ENCODE assay signal across 29 mouse cellular contexts in the genomic region with DNA sequence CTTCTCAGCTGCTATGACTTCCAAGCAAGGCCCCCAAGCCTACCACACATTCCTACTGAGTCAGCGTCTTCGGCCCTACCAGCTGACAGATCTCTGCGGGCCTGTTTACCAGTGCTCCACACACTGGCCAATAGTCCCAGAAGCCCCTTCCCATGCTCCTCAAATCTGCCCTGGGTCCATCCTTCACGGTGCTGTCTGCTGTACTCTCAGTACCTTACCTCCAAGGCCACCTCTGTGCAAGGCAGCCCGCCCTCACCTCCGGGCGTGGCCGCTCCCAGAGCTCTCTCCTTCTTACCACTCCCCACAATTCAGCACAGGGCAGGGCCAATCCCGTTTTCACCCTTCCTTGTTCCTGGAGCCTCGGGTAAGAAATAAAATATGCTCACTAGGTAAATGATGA. TPM values are rescaled to one million over a fixed set of nuclear protein-coding genes. Genes with fewer than 3 reads are reported as not detected.
A peak's percentile ranks its signal among the peaks of the same experiment; 100 is the strongest.
DNase-seq lines count a peak whose midpoint lies in the region; ATAC-seq and TF ChIP-seq lines count a peak whose summit lies in the region.
"Had no signal": no experiment of that assay in that cellular context is flagged by ENCODE, and none has a peak within 500 bp of the region (broad histone marks: within the 10 kb centered on the region; RNA-seq: fewer than 3 reads in every experiment).

No protein-coding gene starts in this region.

- no peak overlapping the region for H3K4me2 ChIP-seq in midbrain, embryonic 13.5 days (replicated peaks)
- no peak overlapping the region for H3K4me2 ChIP-seq in midbrain, embryonic 11.5 days
- no peak overlapping the region for H3K4me2 ChIP-seq in intestine, embryonic 15.5 days (replicated peaks)
- H3K4me2 ChIP-seq in stomach, postnatal 0 days (replicated peaks; ENCODE audit: low read depth), result no peak overlapping the region
- no peak overlapping the region for H3K4me2 ChIP-seq in hindbrain, embryonic 11.5 days (replicated peaks; ENCODE audit: low read depth, low read length)
- H3K4me2 ChIP-seq: forebrain, embryonic 15.5 days; heart, embryonic 13.5 days; liver, embryonic 15.5 days; lung, embryonic 14.5 days; neural tube, embryonic 12.5 days had no signal

- peak; percentile 78 for DNase-seq in heart, adult 11 months
- DNase-seq in heart, adult 2 months, result no peak
- no peak for DNase-seq in midbrain, embryonic 11.5 days (ENCODE audit: low spot score, missing footprints)
- peak; percentile 22 for DNase-seq in stomach, postnatal 0 days (ENCODE audit: low spot score)
- DNase-seq in cerebellum, adult 9-10 months, result no peak
- no peak for DNase-seq in hindbrain, embryonic 11.5 days (ENCODE audit: low spot score)
- DNase-seq: adrenal gland, postnatal 25 days; cerebellum, adult 18-20 months; cerebellum, postnatal 14 days; gastrocnemius, adult 2 months; gastrocnemius, postnatal 36 days; heart, postnatal 10 days; kidney, adult 9 months; kidney, postnatal 14 days; liver; lung, embryonic 14.5 days; right cerebral cortex, adult 18-20 months; spleen, adult 18-20 months; thymus, adult 2 months; thymus, postnatal 36 days had no signal

- no peak overlapping the region for H3K4me3 ChIP-seq in heart, adult 2 months
- no peak overlapping the region for H3K4me3 ChIP-seq in midbrain, embryonic 13.5 days (replicated peaks)
- no peak overlapping the region for H3K4me3 ChIP-seq in midbrain, embryonic 11.5 days (ENCODE audit: low read depth, low read length)
- H3K4me3 ChIP-seq in intestine, embryonic 15.5 days (replicated peaks), result no peak overlapping the region
- H3K4me3 ChIP-seq in stomach, postnatal 0 days (ENCODE audit: low read depth, low read length), result no peak overlapping the region
- H3K4me3 ChIP-seq in hindbrain, embryonic 11.5 days (ENCODE audit: low read depth, low read length), result no peak overlapping the region
- H3K4me3 ChIP-seq: forebrain, embryonic 15.5 days; gastrocnemius, adult 2 months; heart, embryonic 13.5 days; layer of hippocampus, adult 2 months; liver, embryonic 15.5 days; midbrain, embryonic 10.5 days; myocyte; neural tube, embryonic 12.5 days had no signal

- no peak overlapping the region for H3K9ac ChIP-seq in heart, adult 2 months (ENCODE audit: low read depth, low read length)
- H3K9ac ChIP-seq in midbrain, embryonic 13.5 days (replicated peaks), result no peak overlapping the region
- no peak overlapping the region for H3K9ac ChIP-seq in midbrain, embryonic 11.5 days (ENCODE audit: low read length)
- no peak overlapping the region for H3K9ac ChIP-seq in intestine, embryonic 15.5 days
- no peak overlapping the region for H3K9ac ChIP-seq in stomach, postnatal 0 days (ENCODE audit: low read length)
- no peak overlapping the region for H3K9ac ChIP-seq in hindbrain, embryonic 11.5 days (ENCODE audit: low read depth, low read length)
- H3K9ac ChIP-seq: forebrain, embryonic 15.5 days; heart, embryonic 13.5 days; liver, embryonic 15.5 days; lung, embryonic 14.5 days; neural tube, embryonic 12.5 days had no signal

- 85% methylated on average over 10 of the region's 10 CpGs for WGBS in heart, adult 2 months
- WGBS in midbrain, embryonic 13.5 days, result 85% methylated on average over 10 of the region's 10 CpGs
- WGBS in midbrain, embryonic 11.5 days, result 89% methylated on average over 10 of the region's 10 CpGs
- 67% methylated on average over 10 of the region's 10 CpGs for WGBS in intestine, embryonic 15.5 days
- WGBS in stomach, postnatal 0 days, result 63% methylated on average over 10 of the region's 10 CpGs
- 89% methylated on average over 10 of the region's 10 CpGs for WGBS in hindbrain, embryonic 11.5 days

- no peaks in the 10 kb centered on the region for H3K9me3 ChIP-seq in midbrain, embryonic 13.5 days
- H3K9me3 ChIP-seq in midbrain, embryonic 11.5 days (ENCODE audit: control insufficient read depth, low read length), result no peaks in the 10 kb centered on the region
- no peaks in the 10 kb centered on the region for H3K9me3 ChIP-seq in intestine, embryonic 15.5 days
- no peaks in the 10 kb centered on the region for H3K9me3 ChIP-seq in stomach, postnatal 0 days (ENCODE audit: control insufficient read depth, low read length)
- H3K9me3 ChIP-seq in hindbrain, embryonic 11.5 days (ENCODE audit: control insufficient read depth, low read length), result no peaks in the 10 kb centered on the region
- H3K9me3 ChIP-seq: forebrain, embryonic 15.5 days; heart, embryonic 13.5 days; liver, embryonic 15.5 days; midbrain, embryonic 10.5 days; neural tube, embryonic 12.5 days had no signal

- TF ChIP-seq POLR2A in heart, adult 2 months (IDR thresholded peaks at IDR 0.05; ENCODE audit: insufficient read depth, low read depth, low read length), result no peak

- no peak for TF ChIP-seq EP300 in heart, adult 2 months (IDR thresholded peaks at IDR 0.05; ENCODE audit: insufficient read depth, low read depth, low read length)
- TF ChIP-seq EP300 in stomach, postnatal 0 days (optimal IDR thresholded peaks at IDR 0.05), result no peak

- 0 out of 2 replicates have a peak, but pooled peaks have one; percentile 14 for ATAC-seq in midbrain, embryonic 13.5 days
- no peak for ATAC-seq in midbrain, embryonic 11.5 days (ENCODE audit: low FRiP score)
- ATAC-seq in intestine, embryonic 15.5 days, result peak; percentile 78
- ATAC-seq in stomach, postnatal 0 days (ENCODE audit: low FRiP score, low TSS enrichment), result no peak
- ATAC-seq in hindbrain, embryonic 11.5 days (ENCODE audit: low FRiP score), result no peak
- ATAC-seq: forebrain, embryonic 15.5 days had no signal

- intact Hi-C loops in heart, adult 2 months (cut with DNase I), result no loop called here

- no peak overlapping the region for H3K27ac ChIP-seq in heart, adult 2 months
- no peak overlapping the region for H3K27ac ChIP-seq in midbrain, embryonic 13.5 days
- no peak overlapping the region for H3K27ac ChIP-seq in midbrain, embryonic 11.5 days (ENCODE audit: low read depth, low read length)
- H3K27ac ChIP-seq in intestine, embryonic 15.5 days, result no peak overlapping the region
- no peak overlapping the region for H3K27ac ChIP-seq in stomach, postnatal 0 days (replicated peaks)
- no peak overlapping the region for H3K27ac ChIP-seq in hindbrain, embryonic 11.5 days (ENCODE audit: low read depth, low read length)
- H3K27ac ChIP-seq: forebrain, embryonic 15.5 days; gastrocnemius, adult 2 months; heart, embryonic 13.5 days; layer of hippocampus, adult 2 months; liver, embryonic 15.5 days; midbrain, embryonic 10.5 days; neural tube, embryonic 12.5 days had no signal

- no peaks in the 10 kb centered on the region for H3K36me3 ChIP-seq in heart, adult 2 months (ENCODE audit: control insufficient read depth, insufficient read depth, low read length)
- peaks cover 16% of the 10 kb centered on the region for H3K36me3 ChIP-seq in midbrain, embryonic 13.5 days
- H3K36me3 ChIP-seq in midbrain, embryonic 11.5 days (ENCODE audit: control insufficient read depth, insufficient read depth, low read length), result no peaks in the 10 kb centered on the region
- H3K36me3 ChIP-seq in intestine, embryonic 15.5 days, result no peaks in the 10 kb centered on the region
- H3K36me3 ChIP-seq in stomach, postnatal 0 days (ENCODE audit: control insufficient read depth, insufficient read depth, low read length), result 0 out of 2 replicates have a peak, but pooled peaks cover under 1% of the 10 kb centered on the region
- H3K36me3 ChIP-seq in hindbrain, embryonic 11.5 days (ENCODE audit: control insufficient read depth, insufficient read depth, low read length), result no peaks in the 10 kb centered on the region
- H3K36me3 ChIP-seq: liver, embryonic 15.5 days; midbrain, embryonic 10.5 days had no signal

- no peaks in the 10 kb centered on the region for H3K79me2 ChIP-seq in heart, adult 2 months (replicated peaks; ENCODE audit: control insufficient read depth, insufficient read depth, low read length)

- H3K4me1 ChIP-seq in heart, adult 2 months (ENCODE audit: control insufficient read depth, insufficient read depth, low read length), result 0 out of 2 replicates have a peak, but pooled peaks cover 1% of the 10 kb centered on the region
- no peaks in the 10 kb centered on the region for H3K4me1 ChIP-seq in midbrain, embryonic 13.5 days (replicated peaks)
- H3K4me1 ChIP-seq in midbrain, embryonic 11.5 days (ENCODE audit: control insufficient read depth, insufficient read depth, low read length), result no peaks in the 10 kb centered on the region
- no peaks in the 10 kb centered on the region for H3K4me1 ChIP-seq in intestine, embryonic 15.5 days (replicated peaks)
- H3K4me1 ChIP-seq in stomach, postnatal 0 days (replicated peaks; ENCODE audit: control insufficient read depth, insufficient read depth), result no peaks in the 10 kb centered on the region
- no peaks in the 10 kb centered on the region for H3K4me1 ChIP-seq in hindbrain, embryonic 11.5 days (replicated peaks; ENCODE audit: control insufficient read depth, insufficient read depth, low read length)
- H3K4me1 ChIP-seq: forebrain, embryonic 15.5 days; liver, embryonic 15.5 days; neural tube, embryonic 12.5 days had no signal

- TF ChIP-seq CTCF in heart, adult 2 months (IDR thresholded peaks at IDR 0.05), result no peak
- TF ChIP-seq CTCF in stomach, postnatal 0 days (IDR thresholded peaks at IDR 0.05; ENCODE audit: low read depth), result no peak

- H3K27me3 ChIP-seq in heart, adult 2 months (ENCODE audit: control insufficient read depth, insufficient read depth, low read length), result no peaks in the 10 kb centered on the region
- H3K27me3 ChIP-seq in midbrain, embryonic 13.5 days, result no peaks in the 10 kb centered on the region
- H3K27me3 ChIP-seq in midbrain, embryonic 11.5 days (ENCODE audit: control insufficient read depth, insufficient read depth, low read length), result no peaks in the 10 kb centered on the region
- H3K27me3 ChIP-seq in intestine, embryonic 15.5 days (replicated peaks), result no peaks in the 10 kb centered on the region
- no peaks in the 10 kb centered on the region for H3K27me3 ChIP-seq in stomach, postnatal 0 days (ENCODE audit: control insufficient read depth, insufficient read depth, low read length)
- no peaks in the 10 kb centered on the region for H3K27me3 ChIP-seq in hindbrain, embryonic 11.5 days (ENCODE audit: control insufficient read depth, insufficient read depth, low read length)
- H3K27me3 ChIP-seq: forebrain, embryonic 15.5 days; heart, embryonic 13.5 days; liver, embryonic 15.5 days; neural tube, embryonic 12.5 days had no signal

RNA-seq across cellular contexts. Expression of a gene that starts 11.6 kb away (rescaled TPM):
- 1 to 10 TPM; 1.9 to 2.0 TPM for total RNA-seq in heart, adult 2 months (2021)
- 3.5 and 4.7 TPM in 2 replicates for polyA plus RNA-seq in heart, adult 2 months (2012; rRNA removed)
- 10.2 and 13.1 TPM in 2 replicates for polyA plus RNA-seq in midbrain, embryonic 13.5 days (2015; fragmentation: Nextera tagmentation; extraction: Ambion mirVana)
- polyA plus RNA-seq in midbrain, embryonic 11.5 days (2014; fragmentation: Nextera tagmentation; extraction: Ambion mirVana), result 19.7 and 21.9 TPM in 2 replicates
- 10.9 and 12.8 TPM in 2 replicates for polyA plus RNA-seq in intestine, embryonic 15.5 days (2015; fragmentation: Nextera tagmentation; extraction: Ambion mirVana)
- polyA plus RNA-seq in stomach, postnatal 0 days (2015; fragmentation: Nextera tagmentation; extraction: Ambion mirVana), result 4.7 and 5.3 TPM in 2 replicates
- 17.2 and 20.7 TPM in 2 replicates for polyA plus RNA-seq in hindbrain, embryonic 11.5 days (2014; fragmentation: Nextera tagmentation; extraction: Ambion mirVana)

RNA-seq across cellular contexts. Expression of a gene that starts 11.9 kb away (rescaled TPM):
- 1 to 10 TPM; 3.7 to 4.0 TPM for total RNA-seq in heart, adult 2 months (2021)
- polyA plus RNA-seq in heart, adult 2 months (2012; rRNA removed), result 2.6 and 3.0 TPM in 2 replicates
- polyA plus RNA-seq in midbrain, embryonic 13.5 days (2015; fragmentation: Nextera tagmentation; extraction: Ambion mirVana), result 5.3 and 5.6 TPM in 2 replicates
- polyA plus RNA-seq in midbrain, embryonic 11.5 days (2014; fragmentation: Nextera tagmentation; extraction: Ambion mirVana), result 5.8 and 6.5 TPM in 2 replicates
- polyA plus RNA-seq in intestine, embryonic 15.5 days (2015; fragmentation: Nextera tagmentation; extraction: Ambion mirVana), result 5.0 and 5.4 TPM in 2 replicates
- 5.1 TPM in 2 replicates for polyA plus RNA-seq in stomach, postnatal 0 days (2015; fragmentation: Nextera tagmentation; extraction: Ambion mirVana)
- 5.5 and 6.2 TPM in 2 replicates for polyA plus RNA-seq in hindbrain, embryonic 11.5 days (2014; fragmentation: Nextera tagmentation; extraction: Ambion mirVana)

Comparison
In these comparisons a context has a peak if more than half of its experiments do, and no peak if none do; other contexts are left out.
1. DNase-seq: peak in heart, adult 11 months (single experiment) and stomach, postnatal 0 days (single experiment); none in heart, adult 2 months (0 of 2), midbrain, embryonic 11.5 days (single experiment), cerebellum, adult 9-10 months (single experiment) and hindbrain, embryonic 11.5 days (single experiment).
2. ATAC-seq: peak in midbrain, embryonic 13.5 days (single experiment) and intestine, embryonic 15.5 days (single experiment); none in midbrain, embryonic 11.5 days (single experiment), stomach, postnatal 0 days (single experiment) and hindbrain, embryonic 11.5 days (single experiment).